Mouse (Mus musculus) adrenal gland, adult 8-10 months (tissue): ENCODE measurements around the gene Ccdc51. TPM values are rescaled to one million over a fixed set of nuclear protein-coding genes. Genes with fewer than 3 reads are reported as not detected.

Experiments used
- DNase-seq: peaks from one replicate; pipeline ENCODE4 v3.0.0; 2022
- total RNA-seq, 4 experiments: library from RNA; stranded (reverse); gene quantifications; 2 replicates each; pipeline ENCODE4 v1.2.4; 2022

Gene Ccdc51
- total RNA-seq, 4 experiments from 2014 or later: 17.3 to 20.0 (median 18.7) TPM

DNA sequence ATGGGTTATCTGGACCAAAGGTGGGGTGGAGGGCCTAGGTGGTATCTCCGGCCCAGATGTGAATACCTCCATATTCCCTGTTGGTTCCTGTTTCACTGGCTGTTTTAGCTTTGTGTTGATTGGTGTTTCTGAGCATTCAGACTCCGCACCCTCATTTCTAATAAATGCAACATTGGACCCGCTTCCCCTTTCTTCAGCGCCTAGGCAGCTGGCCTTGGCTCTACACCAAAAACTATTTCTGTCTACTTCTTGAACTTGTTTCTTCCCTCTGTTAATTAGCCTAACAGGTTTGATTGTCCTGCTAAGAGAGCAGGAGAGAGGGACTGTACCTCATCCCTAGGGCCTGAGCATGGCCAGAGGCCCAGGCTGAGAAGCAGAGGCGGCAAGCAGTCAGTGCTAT, 24.8 kb upstream of the Ccdc51 start:
- DNase-seq: no peak

DNA sequence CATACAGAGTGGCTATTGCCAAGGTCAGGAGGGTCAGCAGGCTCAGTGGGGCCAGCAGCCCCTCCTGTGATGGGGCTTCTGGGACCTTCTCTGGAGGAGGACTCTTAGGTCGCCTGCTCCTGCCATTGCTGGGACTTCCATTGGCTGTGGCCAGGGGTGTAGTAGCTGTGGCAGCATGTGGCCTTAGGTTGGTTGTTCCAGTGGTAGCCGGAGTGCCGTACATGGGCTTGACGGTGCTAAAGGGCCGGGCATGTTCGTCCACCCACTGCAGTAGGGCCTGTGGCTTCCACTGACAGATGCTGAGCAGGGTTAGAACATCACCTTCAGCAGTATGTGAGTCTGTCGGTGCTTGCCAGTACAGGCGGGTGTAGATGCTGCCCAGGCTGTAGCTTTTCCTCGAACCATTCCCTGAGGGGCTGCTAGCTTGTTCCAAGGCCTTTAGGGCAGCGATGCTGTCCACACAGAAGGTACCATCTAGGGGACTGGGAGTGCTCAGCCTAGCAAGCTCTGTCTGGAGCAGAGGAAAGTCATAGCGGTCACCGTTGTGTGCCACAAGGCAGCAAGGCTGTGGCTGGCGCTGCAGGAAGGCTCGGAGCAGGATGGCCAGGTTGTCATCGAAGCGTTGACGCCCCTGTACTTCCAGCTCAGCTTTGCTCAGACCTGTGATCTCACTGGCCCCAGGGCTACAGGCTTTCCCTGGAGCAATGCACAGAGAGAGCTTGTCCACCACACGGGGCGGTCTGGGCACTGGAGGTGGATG, 24.1 kb upstream of the Ccdc51 start:
- no peak for DNase-seq

DNA sequence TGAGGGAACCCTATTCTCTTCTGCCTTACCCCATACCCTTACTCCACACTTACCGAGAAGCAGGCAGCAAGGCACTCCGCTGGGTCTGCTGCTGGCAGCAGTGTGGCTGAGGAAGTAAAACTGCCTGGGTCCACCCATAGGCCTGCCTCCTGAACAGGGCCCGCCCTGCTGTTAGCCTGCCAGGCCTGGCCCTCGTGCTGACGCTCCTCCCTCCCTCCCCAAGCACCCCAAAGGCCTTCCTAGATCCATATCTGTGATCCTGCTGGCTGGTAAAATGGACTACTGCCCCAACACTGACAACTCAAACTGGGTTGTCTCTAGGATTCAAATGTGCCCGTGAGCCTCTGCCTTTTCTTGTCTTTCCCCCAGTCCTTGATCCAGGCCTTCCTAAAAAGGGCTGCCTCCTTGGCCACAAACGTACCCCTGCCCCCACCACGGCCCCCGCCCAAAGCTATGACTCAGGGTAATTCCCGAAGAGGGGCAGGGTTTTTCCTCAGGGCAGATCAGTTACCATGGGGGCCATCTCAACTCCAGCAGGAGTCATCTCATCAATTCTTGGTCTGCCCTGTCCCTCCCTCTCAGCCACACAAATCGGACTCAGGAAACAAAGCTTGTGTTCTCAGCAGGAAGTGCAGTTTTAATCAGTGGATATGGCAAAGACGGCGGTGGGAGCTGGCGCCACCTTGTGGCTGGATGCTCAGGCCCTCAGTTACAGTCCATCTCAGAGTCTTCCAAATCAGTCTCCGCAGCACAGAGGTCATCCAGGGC, 23.0 kb upstream of the Ccdc51 start, which contains the start of gene Trex1:
TSS of gene Trex1 (minus strand) at position 599 of the 768 bp plus-strand sequence.
- peak; percentile 90 for DNase-seq

DNA sequence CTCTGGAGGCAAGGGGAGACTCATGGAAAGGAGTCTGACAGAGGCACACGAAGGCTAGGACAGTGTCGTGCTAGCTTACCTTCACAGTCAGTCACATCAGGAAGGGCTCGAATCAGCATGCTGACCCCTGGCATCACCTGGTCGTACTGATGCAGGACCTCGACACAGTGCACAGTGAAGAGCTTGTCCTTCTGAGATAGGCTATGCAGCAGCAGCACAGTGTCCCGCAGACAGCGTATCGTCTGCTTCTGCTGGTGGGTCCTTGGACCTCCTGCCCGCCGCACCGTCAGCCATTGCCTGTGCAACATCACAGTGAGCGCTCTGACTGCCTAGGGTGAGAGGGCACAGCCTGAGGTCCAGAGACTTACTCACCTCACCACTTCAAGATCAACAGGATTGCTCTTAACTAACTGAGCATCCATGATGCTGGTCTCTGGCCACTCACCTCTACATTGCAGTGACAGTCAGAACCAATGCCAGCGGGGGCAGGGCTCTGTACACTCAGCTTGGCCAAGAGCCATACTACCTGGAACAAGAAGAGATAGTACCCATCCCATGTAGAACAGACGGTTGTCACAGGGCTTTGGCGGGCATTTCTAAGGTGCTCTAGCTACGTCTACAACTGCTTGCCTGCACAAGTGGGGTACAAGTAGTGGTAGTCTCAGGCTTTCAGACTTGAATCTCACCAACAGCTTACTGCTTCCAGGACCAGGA, 22.0 kb upstream of the Ccdc51 start:
- no peak for DNase-seq

DNA sequence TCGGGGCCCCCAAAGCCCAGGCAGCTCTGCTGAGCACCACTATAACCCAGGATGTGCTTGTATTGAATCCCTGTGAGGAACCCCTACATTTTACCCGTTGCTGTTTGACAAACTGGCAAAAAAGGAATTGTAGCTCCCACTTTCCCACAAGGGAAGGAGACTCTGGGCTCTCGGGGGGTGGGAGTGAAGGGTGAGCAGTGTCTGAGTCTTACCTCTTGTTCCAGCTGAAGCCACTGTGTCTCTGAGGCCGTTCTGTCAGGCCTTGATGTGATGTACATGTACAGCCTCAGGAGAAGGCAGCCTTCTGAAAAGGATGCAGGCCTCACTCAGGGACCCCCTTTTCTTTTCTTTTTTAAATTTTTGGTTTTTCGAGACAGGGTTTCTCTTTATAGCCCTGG, 21.4 kb upstream of the Ccdc51 start:
- DNase-seq: no peak

DNA sequence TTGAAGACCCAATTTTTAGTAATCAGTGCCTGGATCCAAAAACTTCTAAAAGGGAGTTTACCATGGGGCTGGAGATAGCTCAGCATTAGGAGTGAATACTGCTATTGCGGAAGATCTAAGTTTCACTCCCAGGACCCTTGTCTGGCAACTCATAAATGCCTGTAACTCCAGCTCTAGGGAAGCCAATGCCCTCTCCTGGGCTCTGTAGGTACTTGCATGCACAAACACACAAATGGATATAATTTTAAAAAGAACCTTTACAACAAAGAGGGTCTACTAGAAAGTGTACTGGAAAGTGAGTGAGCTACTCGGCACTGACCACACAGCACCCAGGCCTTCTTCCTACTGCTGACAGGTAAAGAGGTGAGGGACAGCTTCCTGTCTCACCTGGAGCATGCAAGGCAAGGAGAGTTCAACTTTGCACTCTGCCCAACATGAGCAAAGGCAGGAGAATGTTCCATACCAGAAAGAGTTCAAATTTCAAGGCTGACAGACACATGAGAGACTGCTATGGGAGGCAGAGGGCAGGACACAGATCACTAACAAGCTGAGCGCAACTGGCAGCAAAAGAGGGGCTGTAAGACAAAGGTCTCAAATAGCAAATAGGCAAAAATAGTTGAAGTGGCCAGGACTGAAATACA, 14.1 kb upstream of the Ccdc51 start:
- no peak for DNase-seq

DNA sequence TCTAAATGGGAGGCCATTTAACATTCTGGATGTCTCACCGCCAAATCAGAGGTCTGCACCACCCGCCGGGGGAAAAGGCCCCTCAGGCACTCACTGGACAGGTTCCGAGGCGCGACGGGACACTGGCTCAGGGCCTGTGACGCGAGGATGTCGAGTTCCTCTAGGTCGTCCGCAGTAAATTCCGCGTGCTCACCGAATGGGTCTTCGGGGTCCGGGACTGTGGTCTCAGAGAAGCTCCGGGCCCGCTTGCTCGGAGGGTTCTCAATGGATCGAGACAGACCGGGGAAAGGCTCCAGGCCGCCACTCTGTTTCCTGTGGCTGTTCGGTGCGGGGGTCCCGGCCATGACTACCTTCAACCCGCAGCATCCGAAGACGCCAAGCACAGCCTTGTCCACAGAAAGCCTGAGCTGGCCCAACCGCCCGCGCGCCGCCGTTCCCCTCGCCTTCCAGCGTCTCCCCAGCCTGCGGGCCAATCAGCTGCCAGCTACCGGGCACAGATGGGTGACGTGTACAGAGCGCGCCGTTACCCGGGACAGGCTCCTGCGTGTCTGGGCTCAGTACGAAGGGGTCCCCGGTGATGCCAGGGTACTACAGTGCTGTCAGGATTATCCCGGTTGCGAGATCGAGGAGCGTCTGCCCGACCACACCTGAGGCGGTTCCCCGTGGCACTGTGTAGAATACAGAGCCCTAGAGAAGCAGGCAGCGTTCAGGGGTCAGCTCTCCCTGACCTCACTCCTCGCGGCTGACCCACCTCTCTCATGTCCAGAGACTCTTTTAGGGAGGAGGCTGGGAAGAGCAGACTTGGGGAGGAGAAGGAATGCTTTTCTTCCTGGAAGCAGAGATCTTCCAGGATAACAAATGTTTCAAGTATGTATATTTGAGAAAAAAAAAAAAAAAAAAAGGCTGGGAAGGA, 8.4 kb upstream of the Ccdc51 start, which contains the start of gene Atrip:
TSS of gene Atrip (minus strand) at position 464 of the 913 bp plus-strand sequence.
- peak; percentile 91 for DNase-seq

DNA sequence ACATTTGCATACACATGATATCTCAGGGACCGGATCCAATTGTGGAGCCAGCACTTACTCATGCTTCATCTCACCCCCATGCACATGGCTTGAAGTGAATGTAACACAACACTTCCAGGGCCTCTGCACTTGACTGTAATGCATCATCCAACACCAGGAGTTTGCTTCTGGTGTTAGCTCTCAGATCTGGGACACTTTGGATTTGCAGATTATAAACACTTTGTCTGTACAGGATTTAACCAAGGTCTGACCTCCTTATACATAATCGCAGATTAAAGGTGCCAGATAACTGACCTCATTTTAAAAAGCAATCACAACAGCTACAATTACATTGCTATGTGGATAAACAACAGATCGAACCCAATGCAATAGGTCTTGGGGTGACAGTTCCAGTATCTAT, 1.8 kb upstream of the Ccdc51 start:
- DNase-seq: no peak

DNA sequence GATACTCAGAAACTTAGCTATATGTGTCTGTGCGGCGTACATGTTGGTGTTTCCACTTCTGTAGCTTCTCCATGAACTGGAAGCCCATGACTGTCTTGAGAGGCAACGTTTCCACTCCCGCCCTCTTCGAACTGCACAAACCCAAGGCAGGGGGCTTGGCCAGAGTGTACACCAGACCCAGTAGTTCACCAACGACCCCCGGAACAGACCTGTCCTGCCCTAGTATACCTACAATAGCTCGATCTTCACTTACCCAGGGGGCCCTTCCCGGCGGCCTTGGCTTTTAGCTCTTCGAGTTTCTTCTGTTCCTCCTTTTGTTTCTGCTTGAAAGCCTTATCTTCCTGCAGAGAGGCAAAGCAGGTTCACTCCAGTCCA, 557 bp upstream of the Ccdc51 start:
- no peak for DNase-seq

DNA sequence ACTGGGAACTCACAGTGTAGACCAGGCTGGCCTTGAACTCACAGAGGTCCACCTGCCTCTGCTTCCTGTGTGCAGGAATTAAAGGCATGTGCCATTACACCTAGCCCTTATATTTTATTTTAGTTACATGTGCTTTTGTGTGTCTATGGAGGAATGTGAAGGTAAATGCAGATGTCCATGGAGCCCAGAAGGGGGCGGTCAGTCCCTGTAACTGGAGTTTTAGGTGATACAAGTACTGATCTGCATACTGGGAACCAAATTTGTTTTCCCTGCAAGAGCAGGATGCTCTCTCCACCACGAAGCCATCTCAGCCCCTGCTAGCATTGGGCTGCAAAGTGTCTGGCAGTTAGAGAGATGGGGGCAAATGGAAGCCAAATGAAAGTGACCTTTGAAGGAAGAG, 2.6 kb downstream of the Ccdc51 start:
- DNase-seq: no peak

DNA sequence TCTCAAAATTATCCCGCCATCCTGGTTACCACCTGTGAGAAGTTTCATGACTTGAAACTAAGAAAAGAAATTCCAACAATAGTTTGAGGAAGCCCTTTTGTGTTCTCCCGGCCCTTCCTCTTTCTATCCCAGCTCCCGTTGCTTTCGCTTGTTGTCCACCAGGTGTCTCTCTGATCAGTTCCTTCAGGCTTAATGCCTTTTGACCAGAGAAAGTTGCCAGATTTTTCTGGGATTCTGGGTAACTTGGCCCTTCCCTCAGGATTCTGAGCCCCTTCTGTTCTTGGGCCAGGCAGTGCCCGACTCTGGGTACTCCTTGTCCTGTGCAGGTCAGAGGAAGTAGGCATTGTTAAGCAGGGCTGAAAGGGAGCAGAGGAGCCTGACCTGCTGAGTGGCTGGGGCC, 5.7 kb downstream of the Ccdc51 start:
- DNase-seq: no peak

DNA sequence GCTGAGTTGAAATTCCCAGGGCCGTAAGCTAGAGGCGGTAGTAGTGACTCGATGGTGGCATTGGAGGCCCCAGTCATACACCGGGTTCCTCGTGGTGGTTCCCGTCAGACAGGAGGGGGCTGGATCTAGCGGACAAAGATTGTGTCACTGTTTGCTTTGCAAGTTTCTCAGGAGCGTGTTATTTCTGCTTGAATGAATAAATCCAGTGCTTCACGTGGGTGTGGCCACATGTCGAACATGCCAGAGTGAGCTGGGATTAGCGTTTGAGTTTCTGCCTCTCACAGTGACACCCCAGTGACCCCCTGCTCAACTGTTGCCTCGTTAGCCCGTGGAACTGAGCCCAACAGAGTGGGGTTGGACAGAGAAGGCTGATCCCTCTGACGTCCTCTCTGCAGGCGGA, 8.2 kb downstream of the Ccdc51 start:
- no peak for DNase-seq

DNA sequence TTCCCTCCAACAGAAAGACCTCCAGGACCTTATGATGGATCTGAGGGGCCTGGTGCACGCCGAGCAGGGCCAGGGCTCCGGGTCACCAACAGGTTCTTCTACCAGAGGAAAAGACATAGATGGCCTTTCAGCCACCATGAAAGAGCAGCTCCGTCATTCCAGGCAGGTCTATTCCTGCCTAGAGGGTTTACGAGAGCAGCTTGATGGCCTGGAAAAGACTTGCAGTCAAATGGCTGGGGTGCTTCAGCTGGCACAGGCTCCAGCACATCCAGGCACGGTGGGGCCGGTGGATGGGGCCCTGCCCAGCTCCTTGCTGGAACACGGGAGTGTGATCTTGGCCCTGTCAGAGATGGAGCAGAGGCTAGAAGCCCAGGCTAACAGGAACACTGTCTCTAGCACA, 9.5 kb downstream of the Ccdc51 start:
- DNase-seq: no peak

DNA sequence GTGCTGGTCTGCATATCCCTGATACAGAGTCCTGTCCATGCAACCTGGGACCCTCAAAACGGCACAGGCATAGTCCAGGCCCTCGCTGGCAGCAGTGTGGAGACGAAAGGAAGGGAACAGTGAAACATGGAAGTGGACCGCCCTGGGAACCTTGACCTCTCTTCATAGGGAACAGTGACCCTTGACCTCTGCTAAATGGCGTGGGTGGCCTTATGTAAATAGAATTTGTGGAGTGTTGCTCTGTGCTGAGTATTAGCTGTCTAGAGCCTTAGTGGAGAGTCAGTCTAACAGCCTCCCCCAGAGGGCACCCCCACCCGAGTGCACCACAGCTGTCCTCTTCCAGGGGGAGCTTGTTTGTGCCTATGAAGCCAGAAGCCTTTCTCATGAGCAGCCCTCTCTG, 10.5 kb downstream of the Ccdc51 start:
- no peak for DNase-seq

DNA sequence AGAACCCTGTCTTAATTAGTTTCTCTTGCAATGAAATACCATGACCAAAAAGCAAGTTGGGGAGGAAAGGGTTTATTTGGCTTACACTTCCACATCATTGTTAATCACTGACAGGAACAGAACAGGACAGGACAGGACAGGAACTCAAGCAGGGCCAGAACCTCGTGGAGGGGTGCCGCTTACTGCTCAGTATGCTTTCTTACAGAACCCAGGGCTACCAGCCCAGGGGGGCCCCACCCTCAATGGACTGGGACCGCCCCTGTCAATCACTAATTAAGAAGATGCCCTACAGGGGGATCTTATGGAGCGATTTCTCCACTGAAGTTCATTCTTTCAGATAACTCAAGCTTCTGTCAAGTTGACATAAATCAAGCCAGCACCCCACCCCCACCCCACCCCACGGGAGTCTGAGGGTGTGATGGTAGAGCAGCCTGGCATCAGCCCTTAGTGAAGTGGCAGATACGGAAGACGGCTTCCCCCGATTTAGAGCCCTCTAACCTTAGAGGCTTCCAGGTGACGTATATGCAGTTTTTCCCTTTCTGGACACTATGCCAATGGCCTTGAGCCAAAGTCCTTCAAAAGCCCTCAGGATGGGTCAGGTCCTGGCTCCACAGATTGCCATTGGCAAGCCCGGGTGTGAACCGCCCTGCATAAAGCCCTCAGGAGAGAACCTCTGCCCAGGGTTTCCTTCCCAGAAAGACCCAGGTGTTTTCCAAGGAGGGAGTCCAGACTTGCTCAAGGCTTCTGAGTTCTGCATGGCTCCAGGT, 11.7 kb downstream of the Ccdc51 start:
- no peak for DNase-seq

DNA sequence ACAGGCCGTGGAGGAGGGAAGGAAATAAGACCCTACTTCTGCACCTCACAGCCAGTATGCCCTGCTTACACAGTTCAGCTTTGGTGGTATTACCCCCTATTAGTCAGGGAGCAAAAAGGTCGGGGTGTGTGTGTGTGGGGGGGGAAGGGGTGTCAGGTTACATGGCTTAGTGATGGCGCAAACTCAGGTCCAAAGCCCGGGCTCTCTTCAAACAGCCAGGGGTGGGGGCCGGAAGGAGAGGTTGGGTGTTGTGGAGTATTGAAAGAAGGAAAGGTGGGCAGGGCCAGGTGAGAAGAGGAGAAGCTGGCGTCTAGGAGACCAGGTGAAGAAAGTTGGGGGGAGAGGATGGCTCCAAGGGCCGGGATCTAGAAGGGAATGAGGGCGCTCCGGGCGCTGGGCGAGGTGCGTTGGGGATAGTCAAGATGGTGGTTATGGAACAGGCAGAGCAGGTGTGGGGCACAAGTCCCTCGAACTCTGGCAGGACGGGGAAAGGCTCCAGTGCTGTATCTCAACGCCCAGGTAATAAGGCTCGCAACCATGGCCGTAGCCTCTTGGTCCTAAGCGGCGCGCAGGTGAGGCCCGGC, 12.4 kb downstream of the Ccdc51 start:
- DNase-seq: no peak

DNA sequence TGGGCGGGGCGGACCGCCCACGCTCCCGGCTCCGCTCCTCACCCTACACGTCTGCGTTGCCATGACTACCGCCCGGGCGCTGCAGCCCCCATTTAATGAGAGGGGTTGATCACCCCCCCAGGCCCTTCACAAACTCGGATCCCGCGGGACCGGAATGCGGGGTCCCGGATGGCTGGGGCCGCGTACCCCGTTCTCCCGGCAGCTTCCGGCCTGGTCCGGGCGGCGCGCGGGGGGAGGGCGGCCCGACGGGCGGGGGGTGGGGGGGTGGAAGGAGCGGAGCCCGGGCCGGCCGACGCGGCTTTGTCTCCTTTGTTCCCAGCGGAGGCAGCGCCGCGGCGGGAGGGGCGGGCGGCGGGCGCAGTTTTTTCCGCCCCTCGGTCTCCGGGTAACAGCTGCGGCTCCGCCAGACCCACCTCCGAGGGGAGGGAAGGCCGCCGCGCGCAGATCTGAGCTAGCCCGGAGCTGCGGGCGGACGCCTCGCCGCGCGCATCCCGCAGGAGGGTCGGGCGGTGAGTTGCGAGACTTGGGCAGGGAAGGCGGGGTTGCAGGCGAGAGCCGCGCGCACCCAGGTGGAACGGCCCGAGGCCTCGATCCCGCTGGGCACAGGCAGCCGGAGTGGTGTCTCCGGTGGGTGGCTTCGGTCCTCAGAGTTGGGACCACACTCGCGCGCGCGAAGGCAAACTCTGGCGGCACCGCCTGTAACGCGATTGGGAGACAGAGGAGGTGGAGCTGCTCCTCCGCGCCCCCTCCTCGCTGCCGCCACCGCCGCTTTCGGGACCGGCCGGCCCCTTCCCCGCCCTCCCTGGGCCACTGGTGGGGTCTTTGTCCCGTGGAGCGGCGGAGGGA, 13.1 kb downstream of the Ccdc51 start, which contains the start of gene Plxnb1:
TSS of gene Plxnb1 (plus strand) at position 253 of the 846 bp plus-strand sequence.
- peak; percentile 69 for DNase-seq

DNA sequence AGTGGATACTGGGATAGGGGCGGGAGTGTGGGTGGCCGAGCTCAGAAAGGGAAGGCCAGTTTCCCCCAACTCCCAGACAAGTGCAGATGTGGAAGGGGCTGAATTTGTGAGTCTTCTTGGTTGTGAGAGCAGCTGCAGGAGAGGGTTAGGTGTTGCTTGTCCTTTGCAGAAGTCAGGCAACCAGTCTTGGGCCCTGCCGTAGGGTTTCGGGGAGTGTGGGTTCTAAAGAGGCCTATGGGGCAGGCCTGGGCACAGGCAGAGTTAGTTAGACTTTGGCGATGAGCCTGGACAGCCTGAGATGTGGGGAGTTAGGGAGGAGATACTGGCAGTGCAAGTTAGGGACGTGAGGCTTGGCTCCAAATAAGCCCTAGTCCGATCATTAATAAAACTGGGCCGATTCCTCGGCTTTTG, 14.0 kb downstream of the Ccdc51 start:
- no peak for DNase-seq

DNA sequence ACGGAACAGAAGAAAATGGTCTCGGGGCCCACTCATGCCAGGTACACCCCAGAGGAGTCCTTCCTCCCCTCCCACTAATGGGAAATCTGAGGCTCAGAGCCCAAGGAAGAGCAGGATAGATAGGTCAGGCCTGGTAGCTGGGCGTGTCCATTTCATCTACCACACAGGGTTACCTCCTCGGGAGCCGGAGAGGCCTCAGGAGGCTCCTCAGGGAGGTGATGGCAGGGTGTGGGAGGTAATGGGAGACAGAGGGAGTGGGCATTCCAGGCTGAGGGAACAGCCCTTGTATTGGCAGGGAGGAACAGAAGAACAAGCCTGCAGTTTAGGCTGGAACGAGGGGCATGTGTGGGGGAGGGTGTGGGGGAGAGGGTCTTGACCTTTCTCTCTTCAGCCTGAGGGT, 14.6 kb downstream of the Ccdc51 start:
- no peak for DNase-seq
